19 mouse cellular contexts compared by ENCODE assay signal in genomic region chr12:99874609-99875008, GRCm38 (mm10). TPM values are rescaled to one million over a fixed set of nuclear protein-coding genes. Genes with fewer than 3 reads are reported as not detected.
DNase-seq lines count a peak whose midpoint lies in the region; ATAC-seq and TF ChIP-seq lines count a peak whose summit lies in the region.
"Had no signal": no experiment of that assay in that cellular context is flagged by ENCODE, and none has a peak within 500 bp of the region (broad histone marks: within the 10 kb centered on the region; RNA-seq: fewer than 3 reads in every experiment).

No protein-coding gene starts in this region.

- TF ChIP-seq EP300 in CH12.LX (IDR thresholded peaks at IDR 0.05; ENCODE audit: low read length), result peak; percentile 31; the same call in 1 of the 2 replicates

- no peak overlapping the region for H3K4me3 ChIP-seq in CH12.LX (replicated peaks in 1 of 3; ENCODE audit: low read depth in 2 of 3, low read length in 2 of 3, poor library complexity in 1 of 3)
- no peak overlapping the region for H3K4me3 ChIP-seq in hindbrain, postnatal 0 days (ENCODE audit: low read length)
- H3K4me3 ChIP-seq: embryonic facial prominence, embryonic 13.5 days; heart, embryonic 13.5 days; kidney, embryonic 15.5 days; neural tube, embryonic 12.5 days had no signal

- peak overlapping the region; percentile 71; the same call in 1 of the 2 replicates for H3K27ac ChIP-seq in CH12.LX (ENCODE audit: insufficient read depth, low read depth)
- no peak overlapping the region for H3K27ac ChIP-seq in hindbrain, postnatal 0 days
- H3K27ac ChIP-seq: embryonic facial prominence, embryonic 13.5 days; heart, embryonic 13.5 days; kidney, embryonic 15.5 days; neural tube, embryonic 12.5 days had no signal

- dilution Hi-C loops in CH12.LX (cut with MboI; ENCODE audit: extremely low pct_ligation_motif_present, extremely low pct_unique_long_range_greater_than_20kb, low sequenced_read_pairs), result no loop called here

- peaks cover 0 to 19% of the 10 kb centered on the region in 2 experiments for H3K36me3 ChIP-seq in CH12.LX (replicated peaks in 1 of 2; ENCODE audit: control insufficient read depth in 1 of 2, insufficient read depth in 1 of 2, low read length in 1 of 2)
- no peaks in the 10 kb centered on the region for H3K36me3 ChIP-seq in splenic B cell, adult 2 months (ENCODE audit: control insufficient read depth, insufficient read depth, low read length, poor library complexity, severe bottlenecking)
- H3K36me3 ChIP-seq in hindbrain, postnatal 0 days (ENCODE audit: insufficient read depth, low read length), result no peaks in the 10 kb centered on the region
- H3K36me3 ChIP-seq: embryonic facial prominence, embryonic 13.5 days; kidney, embryonic 15.5 days; neural tube, embryonic 12.5 days had no signal

- DNase-seq in heart, adult 11 months, result peak; percentile 62
- DNase-seq in heart, postnatal 4 days, result no peak
- peak; percentile 91 for DNase-seq in CH12.LX (ENCODE audit: extremely low read depth)
- DNase-seq in induced T-regulatory cell, adult 2 months (ENCODE audit: low read depth), result peak; percentile 21
- peak; percentile 63 for DNase-seq in splenic B cell, adult 2 months (ENCODE audit: low read depth, low spot score)
- no peak for DNase-seq in cerebellum, adult 9-11 months
- no peak for DNase-seq in hindbrain, postnatal 0 days (ENCODE audit: low spot score)
- DNase-seq in urinary bladder, postnatal 36 days (ENCODE audit: low spot score in 2 of 2), result no peak
- DNase-seq: adrenal gland, postnatal 14 days; cerebellum, adult 2 months; gastrocnemius, postnatal 25 days; heart, postnatal 36 days; layer of hippocampus, postnatal 36 days; liver; liver, postnatal 0 days had no signal

- TF ChIP-seq RAD21 in CH12.LX (IDR thresholded peaks at IDR 0.05; ENCODE audit: low read depth, low read length), result no peak

- no peak for ATAC-seq in hindbrain, postnatal 0 days
- ATAC-seq: liver, postnatal 0 days had no signal

- no peaks in the 10 kb centered on the region for H3K9me3 ChIP-seq in CH12.LX (replicated peaks; ENCODE audit: low read length)
- H3K9me3 ChIP-seq in hindbrain, postnatal 0 days (ENCODE audit: low read length), result no peaks in the 10 kb centered on the region
- H3K9me3 ChIP-seq: embryonic facial prominence, embryonic 13.5 days; heart, embryonic 13.5 days; kidney, embryonic 15.5 days; neural tube, embryonic 12.5 days had no signal

- H3K79me2 ChIP-seq in CH12.LX (replicated peaks; ENCODE audit: control insufficient read depth, extremely low read depth, insufficient read depth, poor library complexity, severe bottlenecking), result no peaks in the 10 kb centered on the region

- H3K4me2 ChIP-seq in CH12.LX (ENCODE audit: insufficient read depth, low read depth, poor library complexity, severe bottlenecking), result no peak overlapping the region; the same call in 1 of the 2 replicates
- no peak overlapping the region for H3K4me2 ChIP-seq in hindbrain, postnatal 0 days (ENCODE audit: low read depth, low read length)
- H3K4me2 ChIP-seq: embryonic facial prominence, embryonic 13.5 days; heart, embryonic 13.5 days; kidney, embryonic 15.5 days; neural tube, embryonic 12.5 days had no signal

- no peaks in the 10 kb centered on the region for H3K27me3 ChIP-seq in CH12.LX (replicated peaks)
- no peaks in the 10 kb centered on the region for H3K27me3 ChIP-seq in splenic B cell, adult 2 months (ENCODE audit: control insufficient read depth, insufficient read depth, low read length, poor library complexity, severe bottlenecking)
- no peaks in the 10 kb centered on the region for H3K27me3 ChIP-seq in hindbrain, postnatal 0 days (ENCODE audit: insufficient read depth, low read length)
- H3K27me3 ChIP-seq: embryonic facial prominence, embryonic 13.5 days; heart, embryonic 13.5 days; kidney, embryonic 15.5 days; neural tube, embryonic 12.5 days had no signal

- peaks cover 17 to 30% of the 10 kb centered on the region in 2 experiments for H3K4me1 ChIP-seq in CH12.LX (ENCODE audit: control insufficient read depth in 1 of 2, insufficient read depth in 2 of 2)
- no peaks in the 10 kb centered on the region for H3K4me1 ChIP-seq in hindbrain, postnatal 0 days (ENCODE audit: insufficient read depth, low read length)
- H3K4me1 ChIP-seq: embryonic facial prominence, embryonic 13.5 days; heart, embryonic 13.5 days; kidney, embryonic 15.5 days had no signal

- 66% methylated on average over 6 of the region's 6 CpGs for WGBS in hindbrain, postnatal 0 days

- peak overlapping the region; percentile 56; the same call in 1 of the 2 replicates for H3K9ac ChIP-seq in CH12.LX (ENCODE audit: insufficient read depth, low read depth)
- no peak overlapping the region for H3K9ac ChIP-seq in hindbrain, postnatal 0 days (replicated peaks; ENCODE audit: low read length)
- H3K9ac ChIP-seq: embryonic facial prominence, embryonic 13.5 days; heart, embryonic 13.5 days; kidney, embryonic 15.5 days; liver, postnatal 0 days; neural tube, embryonic 12.5 days had no signal

- in situ Hi-C loops in CH12.LX (cut with MboI; ENCODE audit: low pct_ligation_motif_present, low pct_unique_long_range_greater_than_20kb, low sequenced_read_pairs), result loop anchor here (25.0 kb wide), 1 partner anchor 787 kb away; no protein-coding TSS in a partner anchor

- no peak; the same call in 1 of the 2 replicates for TF ChIP-seq POLR2A in CH12.LX (IDR thresholded peaks at IDR 0.05; ENCODE audit: low read depth, low read length)

- TF ChIP-seq CTCF in CH12.LX (conservative IDR thresholded peaks at IDR 0.05 in 1 of 2, IDR thresholded peaks at IDR 0.05 in 1 of 2; ENCODE audit: low read depth in 2 of 2, low read length in 2 of 2), result no peak
- TF ChIP-seq CTCF in hindbrain, postnatal 0 days (IDR thresholded peaks at IDR 0.05; ENCODE audit: low read depth), result no peak

TF ChIP-seq in CH12.LX, 34 proteins besides CTCF, POLR2A, EP300 and RAD21:
- TF ChIP-seq MEF2A (IDR thresholded peaks at IDR 0.05; ENCODE audit: borderline replicate concordance, low read depth, low read length), result peak; percentile 33; the same call in 1 of the 2 replicates
- TF ChIP-seq MXI1 (IDR thresholded peaks at IDR 0.05; ENCODE audit: low read depth, low read length), result no peak
- TF ChIP-seq UBTF (IDR thresholded peaks at IDR 0.05; ENCODE audit: low read depth, low read length), result no peak
- peak; percentile 33; the same call in 1 of the 2 replicates for TF ChIP-seq JUN (IDR thresholded peaks at IDR 0.05; ENCODE audit: insufficient read depth, low read depth, low read length)
- TF ChIP-seq CHD1 (IDR thresholded peaks at IDR 0.05; ENCODE audit: low read depth, low read length), result no peak
- peak; percentile 71; the same call in 1 of the 2 replicates for TF ChIP-seq JUND (conservative IDR thresholded peaks at IDR 0.05; ENCODE audit: low read depth, low read length)
- TF ChIP-seq GABPA (IDR thresholded peaks at IDR 0.05; ENCODE audit: insufficient replicate concordance, low read depth, low read length), result no peak
- peak; percentile 67 for TF ChIP-seq ETS1 (conservative IDR thresholded peaks at IDR 0.05; ENCODE audit: low read depth, low read length)
- TF ChIP-seq MAX (IDR thresholded peaks at IDR 0.05; ENCODE audit: low read length), result peak; percentile 73; the same call in 1 of the 2 replicates
- TF ChIP-seq TCF12 (IDR thresholded peaks at IDR 0.05; ENCODE audit: low read depth, low read length), result peak; percentile 55; the same call in 1 of the 2 replicates
- peak; percentile 63; the same call in 1 of the 2 replicates for TF ChIP-seq TBP (conservative IDR thresholded peaks at IDR 0.05; ENCODE audit: low read depth, low read length)
- TF ChIP-seq RCOR1 (conservative IDR thresholded peaks at IDR 0.05; ENCODE audit: low read depth, low read length), result no peak
- peak; percentile 59 for TF ChIP-seq IRF4 (IDR thresholded peaks at IDR 0.05; ENCODE audit: low read depth, low read length)
- TF ChIP-seq MYC (IDR thresholded peaks at IDR 0.05; ENCODE audit: low read depth, low read length), result peak; percentile 85; the same call in 1 of the 2 replicates
- TF ChIP-seq MAZ (IDR thresholded peaks at IDR 0.05; ENCODE audit: low read depth, low read length), result no peak
- TF ChIP-seq BHLHE40 (IDR thresholded peaks at IDR 0.05; ENCODE audit: low read depth, low read length), result peak; percentile 48; the same call in 1 of the 2 replicates
- TF ChIP-seq HCFC1 (IDR thresholded peaks at IDR 0.05; ENCODE audit: low read depth, low read length), result peak; percentile 49
- TF ChIP-seq ZKSCAN1 (IDR thresholded peaks at IDR 0.05; ENCODE audit: borderline replicate concordance, low read depth, low read length), result no peak
- no peak for TF ChIP-seq MAFK (IDR thresholded peaks at IDR 0.05; ENCODE audit: insufficient replicate concordance, low read length)
- TF ChIP-seq ZMIZ1 (IDR thresholded peaks at IDR 0.05; ENCODE audit: low read depth, low read length), result no peak; the same call in 1 of the 2 replicates
- TF ChIP-seq ZNF384 (IDR thresholded peaks at IDR 0.05; ENCODE audit: low read depth, low read length), result peak; percentile 79
- TF ChIP-seq ELF1 (IDR thresholded peaks at IDR 0.05; ENCODE audit: low read depth, low read length), result peak; percentile 53

RNA-seq across cellular contexts. Expression of gene Efcab11, which starts 9.6 kb away (rescaled TPM):
- total RNA-seq in heart, postnatal 4 days (2021), result 1 to 10 TPM; 3.5 to 4.2 TPM
- total RNA-seq in CH12.LX (2012; rRNA removed), result 6.6 and 7.9 TPM in 2 replicates
- total RNA-seq in CH12.LX (2014; rRNA removed), result 11.1 and 12.2 TPM in 2 replicates
- 6.6 and 8.0 TPM in 2 replicates for polyA plus RNA-seq in CH12.LX (2012; ENCODE audit: insufficient read length, low read depth)
- 4.7 and 4.8 TPM in 2 replicates for total RNA-seq in hindbrain, postnatal 0 days (2014; rRNA removed)
- polyA plus RNA-seq in hindbrain, postnatal 0 days (2015; fragmentation: Nextera tagmentation; extraction: Ambion mirVana), result 4.3 and 5.5 TPM in 2 replicates
- total RNA-seq: gastrocnemius, postnatal 25 days; heart, postnatal 36 days had no signal

RNA-seq across cellular contexts. Expression of gene Tdp1, which starts 9.7 kb away (rescaled TPM):
- 10 to 100 TPM; 16.7 to 18.1 TPM for total RNA-seq in heart, postnatal 4 days (2021)
- total RNA-seq in CH12.LX (2012; rRNA removed) (23.4 and 27.4 TPM in 2 replicates), CH12.LX (2014; rRNA removed) (16.1 and 16.9 TPM in 2 replicates)
- polyA plus RNA-seq in CH12.LX (2012; ENCODE audit: insufficient read length, low read depth), result 48.3 and 53.7 TPM in 2 replicates
- total RNA-seq in hindbrain, postnatal 0 days (2014; rRNA removed), result 14.2 and 14.6 TPM in 2 replicates
- 35.1 and 36.2 TPM in 2 replicates for polyA plus RNA-seq in hindbrain, postnatal 0 days (2015; fragmentation: Nextera tagmentation; extraction: Ambion mirVana)

Comparison
In these comparisons a context has a peak if more than half of its experiments do, and no peak if none do; other contexts are left out.
1. DNase-seq: peak in heart, adult 11 months (single experiment), CH12.LX (single experiment), induced T-regulatory cell, adult 2 months (single experiment) and splenic B cell, adult 2 months (single experiment); none in heart, postnatal 4 days (single experiment), cerebellum, adult 9-11 months (single experiment), hindbrain, postnatal 0 days (single experiment) and urinary bladder, postnatal 36 days (0 of 2).